In the genomic region with DNA sequence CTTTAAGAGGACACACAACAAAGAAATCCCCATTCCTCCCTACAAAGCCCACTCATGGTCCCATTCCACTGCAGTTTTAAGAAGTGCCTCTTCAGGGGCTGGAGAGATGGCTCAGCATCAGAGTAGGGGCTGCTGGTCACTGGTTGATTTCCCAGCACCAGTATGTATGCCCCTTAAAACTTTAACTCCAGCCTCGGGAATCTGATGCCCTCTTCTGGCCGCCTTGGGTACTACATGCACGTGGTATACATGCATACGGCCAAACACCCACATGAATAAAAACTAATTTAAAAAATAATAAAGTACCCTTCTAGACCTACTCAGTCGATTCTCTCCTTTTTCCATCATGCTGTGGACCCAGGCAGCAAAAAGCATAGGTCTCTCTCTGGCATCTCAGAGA, we compare ENCODE assay signal across 9 mouse cellular contexts. TPM values are rescaled to one million over a fixed set of nuclear protein-coding genes. Genes with fewer than 3 reads are reported as not detected.
DNase-seq lines count a peak whose midpoint lies in the region; ATAC-seq and TF ChIP-seq lines count a peak whose summit lies in the region.
"Had no signal": no experiment of that assay in that cellular context is flagged by ENCODE, and none has a peak within 500 bp of the region (broad histone marks: within the 10 kb centered on the region; RNA-seq: fewer than 3 reads in every experiment).

No protein-coding gene starts in this region.

- no peaks in the 10 kb centered on the region for H3K79me2 ChIP-seq in MEL (ENCODE audit: control insufficient read depth, insufficient read depth, low read length, poor library complexity)

- TF ChIP-seq RAD21 in MEL (IDR thresholded peaks at IDR 0.05; ENCODE audit: low read depth, low read length), result peak; percentile 83

- H3K27ac ChIP-seq in left cerebral cortex, adult 2 months, result no peak overlapping the region
- no peak overlapping the region for H3K27ac ChIP-seq in MEL (ENCODE audit: control insufficient read depth, low read depth, low read length)
- no peak overlapping the region for H3K27ac ChIP-seq in gastrocnemius, adult 2 months
- H3K27ac ChIP-seq in liver, embryonic 13.5 days, result no peak overlapping the region

- no peaks in the 10 kb centered on the region for H3K27me3 ChIP-seq in MEL (ENCODE audit: control insufficient read depth in 1 of 2, insufficient read depth in 2 of 2, low read length in 2 of 2)
- no peaks in the 10 kb centered on the region for H3K27me3 ChIP-seq in liver, embryonic 13.5 days

- no peak for TF ChIP-seq POLR2A in MEL (IDR thresholded peaks at IDR 0.05; ENCODE audit: control insufficient read depth in 1 of 2, insufficient read depth in 1 of 2, low read depth in 1 of 2, low read length in 2 of 2, poor library complexity in 1 of 2)
- TF ChIP-seq POLR2A in brain, embryonic 14.5 days (IDR thresholded peaks at IDR 0.05; ENCODE audit: borderline replicate concordance, extremely low read depth, insufficient read depth, insufficient read length, poor library complexity, severe bottlenecking), result no peak

- intact Hi-C loops in left cerebral cortex, adult 2 months (cut with DNase I), result loop anchor here (1.0 kb wide), 1 partner anchor 331 kb away; no protein-coding TSS in a partner anchor
- intact Hi-C loops in left cerebral cortex, postnatal 10 days (cut with DNase I), result no loop called here
- intact Hi-C loops in gastrocnemius, adult 2 months (cut with DNase I), result loop anchor here (1.0 kb wide), 1 partner anchor 331 kb away; no protein-coding TSS in a partner anchor

- H3K9me3 ChIP-seq in MEL (replicated peaks; ENCODE audit: insufficient read depth, low read length), result no peaks in the 10 kb centered on the region
- H3K9me3 ChIP-seq in liver, embryonic 13.5 days (replicated peaks), result no peaks in the 10 kb centered on the region
- H3K9me3 ChIP-seq: megakaryocyte, embryonic 14.5 days had no signal

- no peak for ATAC-seq in liver, embryonic 13.5 days (ENCODE audit: low read depth)
- no peak for ATAC-seq in erythroblast, adult 5-6 weeks (replicated peaks; ENCODE audit: low FRiP score, poor library complexity, severe bottlenecking)

- H3K4me2 ChIP-seq in liver, embryonic 13.5 days, result no peak overlapping the region

- no peaks in the 10 kb centered on the region for H3K36me3 ChIP-seq in MEL (ENCODE audit: control insufficient read depth in 1 of 2, insufficient read depth in 2 of 2, low read length in 2 of 2)
- H3K36me3 ChIP-seq in liver, embryonic 13.5 days, result no peaks in the 10 kb centered on the region

- TF ChIP-seq CTCF in left cerebral cortex, adult 2 months (IDR thresholded peaks at IDR 0.05), result peak; percentile 80
- TF ChIP-seq CTCF in MEL (IDR thresholded peaks at IDR 0.05 in 2 of 3, conservative IDR thresholded peaks at IDR 0.05 in 1 of 3; ENCODE audit: control insufficient read depth in 1 of 3, insufficient read depth in 1 of 3, low read depth in 2 of 3, low read length in 3 of 3, poor library complexity in 1 of 3, severe bottlenecking in 1 of 3), result peak; percentile 72 to 87 (median 79)
- TF ChIP-seq CTCF in brain, embryonic 14.5 days (IDR thresholded peaks at IDR 0.05; ENCODE audit: borderline replicate concordance, extremely low read depth, insufficient read depth, insufficient read length), result peak; percentile 75; the same call in 1 of the 2 replicates
- TF ChIP-seq CTCF in gastrocnemius, adult 2 months (IDR thresholded peaks at IDR 0.05), result peak; percentile 85

- no peak overlapping the region for H3K9ac ChIP-seq in MEL (ENCODE audit: control insufficient read depth, low read depth, low read length, poor library complexity, severe bottlenecking)
- H3K9ac ChIP-seq in liver, embryonic 13.5 days, result no peak overlapping the region

- peak; percentile 55 to 67 for DNase-seq in left cerebral cortex, adult 2 months (ENCODE audit: extremely low spot score in 1 of 2, low spot score in 2 of 2)
- no peak for DNase-seq in left cerebral cortex, postnatal 10 days (ENCODE audit: extremely low spot score in 1 of 2, low spot score in 2 of 2)
- DNase-seq in MEL (ENCODE audit: low read depth, low spot score), result peak; percentile 62
- DNase-seq in brain, embryonic 14.5 days (ENCODE audit: low read depth), result peak; percentile 50
- DNase-seq in gastrocnemius, adult 2 months, result peak; percentile 76
- DNase-seq in liver, embryonic 13.5 days, result peak; percentile 22
- DNase-seq in retina, embryonic 14.5 days (ENCODE audit: low spot score), result peak; percentile 65

- WGBS in liver, embryonic 13.5 days (ENCODE audit: insufficient replicate concordance), result 7% methylated on average over 5 of the region's 5 CpGs

- H3K4me1 ChIP-seq in MEL (ENCODE audit: control insufficient read depth in 1 of 2, insufficient read depth in 2 of 2, low read length in 2 of 2), result no peaks in the 10 kb centered on the region
- 0 out of 2 replicates have a peak, but pooled peaks cover under 1% of the 10 kb centered on the region for H3K4me1 ChIP-seq in liver, embryonic 13.5 days (replicated peaks)
- H3K4me1 ChIP-seq: megakaryocyte, embryonic 14.5 days had no signal

- TF ChIP-seq EP300 in MEL (IDR thresholded peaks at IDR 0.05; ENCODE audit: low read depth in 1 of 2, low read length in 2 of 2), result no peak

- H3K4me3 ChIP-seq in left cerebral cortex, adult 2 months, result no peak overlapping the region
- H3K4me3 ChIP-seq in MEL (ENCODE audit: control insufficient read depth in 1 of 2, insufficient read depth in 1 of 2, low read depth in 2 of 2, low read length in 2 of 2), result no peak overlapping the region
- H3K4me3 ChIP-seq in gastrocnemius, adult 2 months, result no peak overlapping the region
- H3K4me3 ChIP-seq in liver, embryonic 13.5 days (replicated peaks), result no peak overlapping the region
- H3K4me3 ChIP-seq: megakaryocyte, embryonic 14.5 days had no signal

TF ChIP-seq in MEL, 35 proteins besides CTCF, POLR2A, EP300 and RAD21:
- TF ChIP-seq BHLHE40 (IDR thresholded peaks at IDR 0.05; ENCODE audit: borderline replicate concordance, low read depth, low read length), result 0 out of 2 replicates have a peak, but pooled peaks have one; percentile 34
- peak; percentile 21; the same call in 1 of the 2 replicates for TF ChIP-seq MXI1 (IDR thresholded peaks at IDR 0.05; ENCODE audit: low read depth, low read length)
- TF ChIP-seq CHD1 (IDR thresholded peaks at IDR 0.05; ENCODE audit: low read depth, low read length), result no peak
- peak; percentile 90 for TF ChIP-seq SMC3 (IDR thresholded peaks at IDR 0.05; ENCODE audit: low read depth, low read length)
- no peak for TF ChIP-seq TAL1 (IDR thresholded peaks at IDR 0.05; ENCODE audit: low read length)
- TF ChIP-seq ZC3H11A (IDR thresholded peaks at IDR 0.05; ENCODE audit: low read depth, low read length), result peak; percentile 88
- TF ChIP-seq NELFE (IDR thresholded peaks at IDR 0.05; ENCODE audit: low read depth, low read length), result no peak
- TF ChIP-seq JUND (IDR thresholded peaks at IDR 0.05; ENCODE audit: low read depth, low read length), result no peak
- TF ChIP-seq MAX (IDR thresholded peaks at IDR 0.05; ENCODE audit: low read length), result peak; percentile 75; the same call in 1 of the 2 replicates
- peak; percentile 59; the same call in 1 of the 2 replicates for TF ChIP-seq USF1 (IDR thresholded peaks at IDR 0.05; ENCODE audit: low read depth, low read length)
- peak; percentile 81 for TF ChIP-seq MYC (IDR thresholded peaks at IDR 0.05; ENCODE audit: low read depth, low read length)
- no peak for TF ChIP-seq GABPA (IDR thresholded peaks at IDR 0.05; ENCODE audit: low read depth, low read length)
- no peak for TF ChIP-seq GATA1 (IDR thresholded peaks at IDR 0.05; ENCODE audit: low read depth, low read length)

RNA-seq across cellular contexts. Expression of a gene that starts 28.9 kb away (rescaled TPM):
- total RNA-seq in left cerebral cortex, adult 2 months (2021), result 100 to 1,000 TPM; 258 to 266 TPM
- total RNA-seq in left cerebral cortex, postnatal 10 days (2021), result 100 to 1,000 TPM; 242 to 264 TPM
- not detected in 2 replicates for total RNA-seq in MEL (2012; rRNA removed)
- polyA plus RNA-seq in MEL (2012; ENCODE audit: insufficient read depth in 1 of 2, insufficient read length in 2 of 2, low read depth in 1 of 2, low replicate concordance in 2 of 2, missing spikeins in 1 of 2), result not detected
- polyA plus RNA-seq in brain, embryonic 14.5 days (2012; rRNA removed), result 10.2 and 25.0 TPM in 2 replicates
- total RNA-seq in gastrocnemius, adult 2 months (2021), result under 1 TPM; 0.06 to 0.10 TPM
- polyA plus RNA-seq in liver, embryonic 13.5 days (2015; fragmentation: Nextera tagmentation; extraction: Ambion mirVana), result 0.09 TPM in 2 replicates
- not detected in 2 replicates for total RNA-seq in erythroblast, adult 5-6 weeks (2015; ENCODE audit: low replicate concordance)
- 0.17 and 1.3 TPM in 2 replicates for total RNA-seq in erythroblast, adult 5-6 weeks (2017; ENCODE audit: low replicate concordance)

RNA-seq across cellular contexts. Expression of a gene that starts 36.7 kb away (rescaled TPM):
- total RNA-seq in left cerebral cortex, adult 2 months (2021), result 10 to 100 TPM; 21.2 to 24.1 TPM
- 10 to 100 TPM; 16.8 to 19.2 TPM for total RNA-seq in left cerebral cortex, postnatal 10 days (2021)
- not detected in 2 replicates for total RNA-seq in MEL (2012; rRNA removed)
- polyA plus RNA-seq in MEL (2012; ENCODE audit: insufficient read depth in 1 of 2, insufficient read length in 2 of 2, low read depth in 1 of 2, low replicate concordance in 2 of 2, missing spikeins in 1 of 2), result not detected
- polyA plus RNA-seq in brain, embryonic 14.5 days (2012; rRNA removed), result 17.2 and 17.3 TPM in 2 replicates
- total RNA-seq in gastrocnemius, adult 2 months (2021), result 1 to 10 TPM; 1.4 to 1.8 TPM
- polyA plus RNA-seq in liver, embryonic 13.5 days (2015; fragmentation: Nextera tagmentation; extraction: Ambion mirVana), result 0.10 and 0.13 TPM in 2 replicates
- not detected in 2 replicates for total RNA-seq in erythroblast, adult 5-6 weeks (2015; ENCODE audit: low replicate concordance)
- total RNA-seq in erythroblast, adult 5-6 weeks (2017; ENCODE audit: low replicate concordance), result not detected in 2 replicates

Comparison
In these comparisons a context has a peak if more than half of its experiments do, and no peak if none do; other contexts are left out.
1. DNase-seq: peak in left cerebral cortex, adult 2 months (2 of 2), MEL (single experiment), brain, embryonic 14.5 days (single experiment), gastrocnemius, adult 2 months (single experiment), liver, embryonic 13.5 days (single experiment) and retina, embryonic 14.5 days (single experiment); none in left cerebral cortex, postnatal 10 days (0 of 2).
2. RNA of a gene that starts 28.9 kb away (total RNA-seq): 258 to 266 TPM in left cerebral cortex, adult 2 months and 242 to 264 TPM in left cerebral cortex, postnatal 10 days; 0.17 to 1.3 TPM in erythroblast, adult 5-6 weeks, 0.06 to 0.10 TPM in gastrocnemius, adult 2 months and not detected in MEL; every median in the first group is over 100 times any median in the second.
3. RNA of a gene that starts 36.7 kb away (total RNA-seq): 21.2 to 24.1 TPM in left cerebral cortex, adult 2 months and 16.8 to 19.2 TPM in left cerebral cortex, postnatal 10 days; 1.4 to 1.8 TPM in gastrocnemius, adult 2 months, not detected in MEL and not detected in erythroblast, adult 5-6 weeks; every median in the first group is over 4 times any median in the second.
4. Peak in every context shown above with its lines, with median percentiles within 50 percentile points of each other: CTCF ChIP-seq.